Mouse (Mus musculus) liver, embryonic 12.5 days (tissue): ENCODE measurements around the gene Lrrc72. TPM values are rescaled to one million over a fixed set of nuclear protein-coding genes. Genes with fewer than 3 reads are reported as not detected.

Experiments
- ATAC-seq: fragments of 200-750 bp; cut with Nextera tagmentation; 2 replicates; pipeline ENCODE4 v1.8.0; 2017; ENCODE audit warnings: moderate number of reproducible peaks, mild to moderate bottlenecking, moderate library complexity
- H3K27ac ChIP-seq: fragments of 300-500 bp; sonication (generic); 2 replicates; pipeline ENCODE4 v1.5.1; 2016; ENCODE audit warnings: mild to moderate bottlenecking
- H3K27me3 ChIP-seq: fragments of 300-500 bp; sonication (generic); replicated peaks from 2 replicates; pipeline ENCODE4 v1.6.1; 2016; ENCODE audit warnings: mild to moderate bottlenecking, moderate library complexity
- H3K36me3 ChIP-seq: fragments of 300-500 bp; sonication (generic); 2 replicates; pipeline ENCODE4 v1.6.1; 2016; ENCODE audit warnings: mild to moderate bottlenecking, moderate library complexity
- H3K4me1 ChIP-seq: fragments of 300-500 bp; sonication (generic); 2 replicates; pipeline ENCODE4 v1.6.1; 2016
- H3K4me2 ChIP-seq: fragments of 300-500 bp; sonication (generic); 2 replicates; pipeline ENCODE4 v1.6.1; 2016; ENCODE audit warnings: mild to moderate bottlenecking, moderate library complexity
- H3K4me3 ChIP-seq: fragments of 300-500 bp; sonication (generic); 2 replicates; pipeline ENCODE4 v1.5.1; 2016; ENCODE audit warnings: mild to moderate bottlenecking, moderate library complexity
- H3K9ac ChIP-seq: fragments of 300-500 bp; sonication (generic); 2 replicates; pipeline ENCODE4 v1.6.1; 2016; ENCODE audit warnings: mild to moderate bottlenecking, moderate library complexity
- H3K9me3 ChIP-seq: fragments of 300-500 bp; sonication (generic); replicated peaks from 2 replicates; pipeline ENCODE4 v1.6.1; 2016; ENCODE audit warnings: mild to moderate bottlenecking, moderate library complexity
- WGBS: fragments of 180-500 bp; shearing (Covaris S2); methylation state at CpG from one replicate; pipeline ENCODE4 v1.1.7; 2016; ENCODE audit not compliant: insufficient replicate concordance; 5-methylcytosine and 5-hydroxymethylcytosine counted together
- polyA plus RNA-seq: library from polyadenylated mRNA; unstranded; fragments of >200 nt; fragmentation: Nextera tagmentation; extraction: Ambion mirVana; gene quantifications from 2 replicates; pipeline ENCODE4 v1.2.1, GENCODE M21; 2016

The Lrrc72 gene
- polyA plus RNA-seq, 1 experiment from 2014 or later, result not detected

DNA sequence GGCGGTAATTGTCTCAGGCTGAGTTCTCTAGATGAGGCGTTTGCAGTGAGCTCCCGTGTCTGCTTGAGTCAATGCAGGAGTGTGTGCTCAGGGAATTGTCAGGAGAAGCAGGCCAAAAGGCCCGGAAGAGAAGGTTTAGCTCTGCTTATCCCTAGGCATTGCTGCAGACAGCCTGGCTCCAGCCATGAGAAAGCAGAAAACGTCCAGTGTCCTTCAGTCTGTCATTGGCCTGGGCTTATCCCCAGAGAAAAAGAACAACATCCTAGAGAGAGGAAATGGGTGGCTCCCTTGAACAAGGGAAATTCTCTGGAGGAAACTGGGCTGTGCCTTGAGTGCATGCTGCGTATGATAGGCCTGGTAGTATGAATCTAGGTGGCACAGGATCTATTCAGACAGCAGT is 70.6 kb downstream of the Lrrc72 start:
- Histone ChIP-seq H3K4me3 (no peak overlapping the region), H3K36me3 (peaks cover 54% of the 10 kb centered on the region), H3K27ac (no peak overlapping the region), H3K9me3 (no peaks in the 10 kb centered on the region), H3K9ac (no peak overlapping the region), H3K27me3 (no peaks in the 10 kb centered on the region), H3K4me2 (no peak overlapping the region), H3K4me1 (no peaks in the 10 kb centered on the region)
- no peak for ATAC-seq
- 78% methylated on average over 6 of the region's 6 CpGs for WGBS

- no peaks in the 10 kb centered on the region for H3K27me3 ChIP-seq
- no peak for ATAC-seq
- 80% methylated on average over 5 of the region's 5 CpGs for WGBS
- no peak overlapping the region for H3K4me2 ChIP-seq
- no peak overlapping the region for H3K4me3 ChIP-seq
- no peak overlapping the region for H3K27ac ChIP-seq
- peaks cover 55% of the 10 kb centered on the region for H3K36me3 ChIP-seq
- H3K9ac ChIP-seq, result no peak overlapping the region
- no peaks in the 10 kb centered on the region for H3K9me3 ChIP-seq
- no peaks in the 10 kb centered on the region for H3K4me1 ChIP-seq
Measured at GRCm38 (mm10) chr12:36177227-36177626, 76.0 kb downstream of the Lrrc72 start.

DNA sequence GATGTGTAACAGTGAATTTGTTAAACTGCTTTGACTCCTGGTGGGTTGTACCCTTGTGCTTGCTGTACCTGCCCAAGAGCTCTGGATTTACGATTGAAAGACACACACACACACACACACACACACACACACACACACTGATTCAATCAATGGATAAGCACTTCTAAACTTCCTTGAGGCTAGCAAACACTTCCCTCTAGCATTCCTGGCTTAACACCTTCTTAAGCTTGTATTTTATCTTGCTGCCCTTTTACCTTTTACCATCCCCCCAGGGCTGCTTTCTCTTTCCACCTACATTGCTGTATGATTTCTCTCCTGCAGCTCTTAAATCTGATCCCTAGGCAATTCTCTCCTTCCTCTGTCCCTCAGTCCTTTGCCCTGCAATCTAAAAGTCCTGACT is 87.9 kb downstream of the Lrrc72 start:
- Histone ChIP-seq H3K4me2 (no peak overlapping the region), H3K9me3 (no peaks in the 10 kb centered on the region), H3K36me3 (peaks cover 17% of the 10 kb centered on the region), H3K4me3 (no peak overlapping the region), H3K4me1 (peaks cover 28% of the 10 kb centered on the region), H3K9ac (no peak overlapping the region), H3K27ac (no peak overlapping the region), H3K27me3 (no peaks in the 10 kb centered on the region)
- WGBS, result 56% methylated on average over 1 of the region's 1 CpGs
- ATAC-seq, result no peak

- Histone ChIP-seq H3K9ac (no peak overlapping the region), H3K27me3 (no peaks in the 10 kb centered on the region), H3K4me1 (peaks cover 28% of the 10 kb centered on the region), H3K36me3 (peaks cover 17% of the 10 kb centered on the region; the same call in 1 of the 2 replicates), H3K4me3 (no peak overlapping the region), H3K9me3 (no peaks in the 10 kb centered on the region), H3K4me2 (peak overlapping the region; percentile 31), H3K27ac (0 out of 2 replicates have a peak overlapping the region, but pooled peaks have one; percentile 25)
- peak; percentile 65 for ATAC-seq
- WGBS, result 23% methylated on average over 7 of the region's 7 CpGs
Measured at GRCm38 (mm10) chr12:36164126-36164791, 88.9 kb downstream of the Lrrc72 start.

Other genes starting within 250 kb of the Lrrc72 start
- gene Tspan13, start 210.9 kb downstream of the Lrrc72 start, polyA plus RNA-seq, result 26.2 and 27.2 TPM in 2 replicates
- gene Ankmy2, start 96.3 kb downstream of the Lrrc72 start, polyA plus RNA-seq, result 12.7 and 13.6 TPM in 2 replicates
- 99.4 and 103 TPM in 2 replicates for gene Bzw2, start 95.3 kb downstream of the Lrrc72 start, polyA plus RNA-seq
- gene Sostdc1, start 60.7 kb upstream of the Lrrc72 start, polyA plus RNA-seq, result 0.17 and 0.19 TPM in 2 replicates
- gene Ispd, start 128.1 kb upstream of the Lrrc72 start, polyA plus RNA-seq, result 3.1 and 3.4 TPM in 2 replicates
- gene D630036H23Rik, start 128.8 kb upstream of the Lrrc72 start, polyA plus RNA-seq, result 0.31 and 0.87 TPM in 2 replicates